ENCODE assay signal across 20 mouse cellular contexts in the genomic region with DNA sequence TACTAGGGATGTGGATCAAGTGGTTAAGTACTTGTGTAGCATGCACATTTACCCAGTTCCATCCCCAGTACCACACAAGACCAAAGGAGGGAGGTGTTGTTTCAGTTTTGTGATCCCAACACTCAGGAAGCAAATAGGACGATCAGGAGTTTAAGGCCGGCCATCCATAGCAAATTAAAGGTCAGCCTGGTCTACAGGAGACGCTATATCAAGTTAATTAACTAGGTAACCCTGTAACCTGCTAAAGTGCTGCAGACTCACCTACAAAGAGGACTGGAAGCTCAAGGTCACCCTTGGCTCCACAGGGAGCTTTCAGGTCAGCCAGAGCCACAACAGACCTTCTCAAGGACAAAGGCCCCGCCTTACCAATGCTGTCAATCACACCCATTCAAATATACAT. TPM values are rescaled to one million over a fixed set of nuclear protein-coding genes. Genes with fewer than 3 reads are reported as not detected.
A peak's percentile ranks its signal among the peaks of the same experiment; 100 is the strongest.
DNase-seq lines count a peak whose midpoint lies in the region; ATAC-seq and TF ChIP-seq lines count a peak whose summit lies in the region.
"Had no signal": no experiment of that assay in that cellular context is flagged by ENCODE, and none has a peak within 500 bp of the region (broad histone marks: within the 10 kb centered on the region; RNA-seq: fewer than 3 reads in every experiment).

No protein-coding gene starts in this region.

- H3K4me3 ChIP-seq in heart, embryonic 10.5 days, result no peak overlapping the region
- H3K4me3 ChIP-seq in layer of hippocampus, adult 2 months, result no peak overlapping the region
- peak overlapping the region; percentile 52 for H3K4me3 ChIP-seq in ES-Bruce4 (ENCODE audit: low read depth, low read length)
- H3K4me3 ChIP-seq in kidney, postnatal 0 days (replicated peaks; ENCODE audit: low read depth, low read length), result no peak overlapping the region
- H3K4me3 ChIP-seq: embryonic facial prominence, embryonic 13.5 days had no signal

- no peaks in the 10 kb centered on the region for H3K36me3 ChIP-seq in heart, embryonic 10.5 days
- H3K36me3 ChIP-seq in ES-Bruce4 (ENCODE audit: control insufficient read depth, insufficient read depth, low read length, poor library complexity, severe bottlenecking), result no peaks in the 10 kb centered on the region
- no peaks in the 10 kb centered on the region for H3K36me3 ChIP-seq in kidney, postnatal 0 days (ENCODE audit: insufficient read depth, low read length)
- H3K36me3 ChIP-seq: embryonic facial prominence, embryonic 13.5 days had no signal

- H3K4me2 ChIP-seq in kidney, postnatal 0 days (ENCODE audit: low read length), result no peak overlapping the region
- H3K4me2 ChIP-seq: embryonic facial prominence, embryonic 13.5 days; heart, embryonic 11.5 days; liver, embryonic 11.5 days had no signal

- 0 out of 2 replicates have a peak, but pooled peaks have one; percentile 33 for ATAC-seq in kidney, postnatal 0 days (replicated peaks; ENCODE audit: low FRiP score, low read depth)
- ATAC-seq: activated CD4-positive, CD25-positive, alpha-beta regulatory T cell, adult 4 months had no signal

- WGBS in heart, embryonic 10.5 days, result 71% methylated on average over 4 of the region's 4 CpGs
- WGBS in kidney, postnatal 0 days, result 41% methylated on average over 4 of the region's 4 CpGs

- peak; percentile 17 for TF ChIP-seq CTCF in layer of hippocampus, adult 2 months (conservative IDR thresholded peaks at IDR 0.05)
- TF ChIP-seq CTCF in ES-Bruce4 (IDR thresholded peaks at IDR 0.05; ENCODE audit: low read depth, low read length), result no peak
- peak; percentile 63 for TF ChIP-seq CTCF in kidney, postnatal 0 days (IDR thresholded peaks at IDR 0.05; ENCODE audit: low read depth)

- TF ChIP-seq POLR2A in ES-Bruce4 (IDR thresholded peaks at IDR 0.05; ENCODE audit: insufficient read depth, low read length), result no peak

- H3K9ac ChIP-seq in ES-Bruce4 (ENCODE audit: low read depth, poor library complexity, severe bottlenecking), result peak overlapping the region; percentile 90
- H3K9ac ChIP-seq in kidney, postnatal 0 days (ENCODE audit: low read depth, low read length), result no peak overlapping the region
- H3K9ac ChIP-seq: embryonic facial prominence, embryonic 13.5 days had no signal

- H3K27me3 ChIP-seq in heart, embryonic 10.5 days (ENCODE audit: insufficient read depth, poor library complexity, severe bottlenecking), result no peaks in the 10 kb centered on the region
- H3K27me3 ChIP-seq in ES-Bruce4 (ENCODE audit: control insufficient read depth, insufficient read depth, low read length, poor library complexity, severe bottlenecking), result no peaks in the 10 kb centered on the region
- no peaks in the 10 kb centered on the region for H3K27me3 ChIP-seq in kidney, postnatal 0 days (ENCODE audit: insufficient read depth, low read length)
- H3K27me3 ChIP-seq: embryonic facial prominence, embryonic 13.5 days had no signal

- H3K27ac ChIP-seq in heart, embryonic 10.5 days, result peak overlapping the region; percentile 33; the same call in 1 of the 2 replicates
- H3K27ac ChIP-seq in layer of hippocampus, adult 2 months, result no peak overlapping the region
- peak overlapping the region; percentile 99 for H3K27ac ChIP-seq in ES-Bruce4 (ENCODE audit: insufficient read depth, low read length)
- no peak overlapping the region for H3K27ac ChIP-seq in kidney, postnatal 0 days
- H3K27ac ChIP-seq: embryonic facial prominence, embryonic 13.5 days had no signal

- peak; percentile 99 for TF ChIP-seq EP300 in ES-Bruce4 (IDR thresholded peaks at IDR 0.05; ENCODE audit: insufficient read depth, low read depth, low read length)

- H3K4me1 ChIP-seq in heart, embryonic 10.5 days, result no peaks in the 10 kb centered on the region
- no peaks in the 10 kb centered on the region for H3K4me1 ChIP-seq in ES-Bruce4 (ENCODE audit: control insufficient read depth, insufficient read depth, low read length)
- H3K4me1 ChIP-seq in kidney, postnatal 0 days (replicated peaks; ENCODE audit: insufficient read depth, low read length), result no peaks in the 10 kb centered on the region
- H3K4me1 ChIP-seq: embryonic facial prominence, embryonic 13.5 days had no signal

- no peaks in the 10 kb centered on the region for H3K9me3 ChIP-seq in heart, embryonic 10.5 days
- no peaks in the 10 kb centered on the region for H3K9me3 ChIP-seq in ES-Bruce4 (replicated peaks; ENCODE audit: control insufficient read depth, insufficient read depth, low read length, poor library complexity, severe bottlenecking)
- H3K9me3 ChIP-seq in kidney, postnatal 0 days (replicated peaks; ENCODE audit: low read length), result no peaks in the 10 kb centered on the region
- H3K9me3 ChIP-seq: embryonic facial prominence, embryonic 13.5 days had no signal

- DNase-seq in heart, embryonic 10.5 days (ENCODE audit: low spot score), result no peak
- DNase-seq in heart, adult 18-20 months, result no peak
- no peak for DNase-seq in layer of hippocampus, adult 2 months (ENCODE audit: low spot score in 2 of 2)
- no peak for DNase-seq in layer of hippocampus, adult 9-11 months
- DNase-seq in kidney, postnatal 0 days (ENCODE audit: low spot score), result peak; percentile 61
- no peak for DNase-seq in T-cell, adult 2 months (ENCODE audit: low spot score)
- DNase-seq in cerebellum, postnatal 36 days, result no peak
- DNase-seq: adrenal gland, postnatal 25 days; B cell, adult 2 months; cerebellum, adult 2 months; gastrocnemius, postnatal 10 days; heart, postnatal 36 days; left cerebral cortex, postnatal 4 days; right cerebral cortex, adult 18-20 months; thymus, adult 18-20 months had no signal

RNA-seq across cellular contexts. Expression of a gene that starts 12.0 kb away (rescaled TPM):
- 25.6 and 30.3 TPM in 2 replicates for polyA plus RNA-seq in heart, embryonic 10.5 days (2016; fragmentation: Nextera tagmentation; extraction: Ambion mirVana)
- total RNA-seq in heart, adult 18-20 months (2021), result 1 to 10 TPM; 3.1 to 3.5 TPM
- total RNA-seq in layer of hippocampus, adult 2 months (2021), result 10 to 100 TPM; 16.2 TPM
- 231 and 239 TPM in 2 replicates for polyA plus RNA-seq in ES-Bruce4 (2011; ENCODE audit: insufficient read depth, insufficient read length, low read depth, missing spikeins)
- polyA plus RNA-seq in kidney, postnatal 0 days (2015; fragmentation: Nextera tagmentation; extraction: Ambion mirVana), result 17.3 and 18.0 TPM in 2 replicates

RNA-seq across cellular contexts. Expression of a gene that starts 23.7 kb away (rescaled TPM):
- polyA plus RNA-seq in heart, embryonic 10.5 days (2016; fragmentation: Nextera tagmentation; extraction: Ambion mirVana), result 11.6 and 12.6 TPM in 2 replicates
- 10 to 100 TPM; 22.4 to 24.6 TPM for total RNA-seq in heart, adult 18-20 months (2021)
- total RNA-seq in layer of hippocampus, adult 2 months (2021), result 10 to 100 TPM; 37.9 to 40.6 TPM
- polyA plus RNA-seq in ES-Bruce4 (2011; ENCODE audit: insufficient read depth, insufficient read length, low read depth, missing spikeins), result 11.3 and 11.6 TPM in 2 replicates
- 27.3 and 27.6 TPM in 2 replicates for polyA plus RNA-seq in kidney, postnatal 0 days (2015; fragmentation: Nextera tagmentation; extraction: Ambion mirVana)

RNA-seq across cellular contexts. Expression of a gene that starts 50.1 kb away (rescaled TPM):
- polyA plus RNA-seq in heart, embryonic 10.5 days (2016; fragmentation: Nextera tagmentation; extraction: Ambion mirVana), result 31.7 and 32.7 TPM in 2 replicates
- total RNA-seq in heart, adult 18-20 months (2021), result under 1 TPM; 0.36 to 0.50 TPM
- total RNA-seq in layer of hippocampus, adult 2 months (2021), result 1 to 10 TPM in 1 of 2 experiments, under 1 TPM in 1; 0.97 to 1.1 TPM
- polyA plus RNA-seq in ES-Bruce4 (2011; ENCODE audit: insufficient read depth, insufficient read length, low read depth, missing spikeins), result 39.5 and 46.7 TPM in 2 replicates
- polyA plus RNA-seq in kidney, postnatal 0 days (2015; fragmentation: Nextera tagmentation; extraction: Ambion mirVana), result 9.0 and 12.7 TPM in 2 replicates

Comparison
In these comparisons a context has a peak if more than half of its experiments do, and no peak if none do; other contexts are left out.
1. H3K27ac ChIP-seq: peak in heart, embryonic 10.5 days (single experiment) and ES-Bruce4 (single experiment); none in layer of hippocampus, adult 2 months (single experiment) and kidney, postnatal 0 days (single experiment).